Mouse (Mus musculus): ENCODE measurements at regions not wholly inside any gene's neighbourhood (a gene's known extent, or its start where the extent isn't known, plus 50 kb on each side); places are given as distances from the start of the nearest gene placed in this dataset.

GRCm38 (mm10) chr6:94806481-94807160 lies 106.7 kb upstream of the Lrig1 start:
- TF ChIP-seq CTCF (IDR thresholded peaks at IDR 0.05; ENCODE audit: insufficient read depth, low read depth, low read length) (no peak), POLR2A (IDR thresholded peaks at IDR 0.05; ENCODE audit: insufficient read depth, low read depth, low read length) (no peak)
